Mouse (Mus musculus) myocyte (in vitro differentiated cells): Measurements from ENCODE around the gene Rnf224.

ENCODE experiments used
- CEBPB ChIP-seq: IDR thresholded peaks from 2 replicates; pipeline ENCODE4 v1.6.1; 2011; ENCODE audit warnings: mild to moderate bottlenecking, moderate library complexity; ENCODE audit not compliant: poor library complexity, insufficient read depth, severe bottlenecking
- E2F4 ChIP-seq: IDR thresholded peaks from one replicate; pipeline ENCODE4 v1.6.1; 2011; ENCODE audit warnings: mild to moderate bottlenecking, control low read depth, moderate library complexity; ENCODE audit not compliant: insufficient read depth
- MAX ChIP-seq: IDR thresholded peaks from one replicate; pipeline ENCODE4 v1.6.1; 2011; ENCODE audit warnings: low read depth, mild to moderate bottlenecking, control low read depth
- MYOD1 ChIP-seq, 3 experiments: IDR thresholded peaks; one replicate each; pipeline ENCODE4 v1.6.1; 2011; ENCODE audit warnings: control low read depth in 2 of 3, low read depth in 2 of 3, mild to moderate bottlenecking in 2 of 3, moderate library complexity in 1 of 3; ENCODE audit not compliant: insufficient read length in 2 of 3, control insufficient read depth in 1 of 3
- MYOG ChIP-seq, 3 experiments: IDR thresholded peaks; one replicate each; pipeline ENCODE4 v1.6.1; 2011; ENCODE audit warnings: control low read depth in 2 of 3, low read depth in 2 of 3, mild to moderate bottlenecking in 2 of 3; ENCODE audit not compliant: insufficient read length in 2 of 3, control insufficient read depth in 1 of 3, insufficient read depth in 1 of 3
- POLR2A ChIP-seq: IDR thresholded peaks from one replicate; pipeline ENCODE4 v1.6.1; 2011; ENCODE audit warnings: low read depth, mild to moderate bottlenecking, control low read depth, moderate library complexity; ENCODE audit not compliant: insufficient read length
- POLR2AphosphoS2 ChIP-seq: IDR thresholded peaks from one replicate; pipeline ENCODE4 v1.6.1; 2011; ENCODE audit warnings: low read depth, control low read depth; ENCODE audit not compliant: insufficient read length
- TCF12 ChIP-seq: IDR thresholded peaks from one replicate; pipeline ENCODE4 v1.6.1; 2011; ENCODE audit warnings: mild to moderate bottlenecking, control low read depth; ENCODE audit not compliant: poor library complexity, insufficient read depth, severe bottlenecking
- USF1 ChIP-seq: IDR thresholded peaks from one replicate; pipeline ENCODE4 v1.6.1; 2011; ENCODE audit warnings: low read depth, mild to moderate bottlenecking, control low read depth, moderate library complexity

- TF ChIP-seq MYOD1 (IDR thresholded peaks at IDR 0.05; ENCODE audit: control insufficient read depth in 1 of 3, insufficient read length in 2 of 3, low read depth in 2 of 3) (no peak), POLR2A (no peak), MAX (no peak), POLR2AphosphoS2 (no peak), MYOG (IDR thresholded peaks at IDR 0.05; ENCODE audit: control insufficient read depth in 1 of 3, insufficient read depth in 1 of 3, insufficient read length in 2 of 3, low read depth in 2 of 3) (no peak), USF1 (no peak), CEBPB (no peak), E2F4 (no peak), TCF12 (no peak)
Observed at GRCm38 (mm10) chr2:25203631-25204214, 32.9 kb downstream of the Rnf224 start.
